Mouse (Mus musculus) limb, embryonic 14.5 days (tissue): ENCODE results near the gene Ago1. TPM values are rescaled to one million over a fixed set of nuclear protein-coding genes. Genes with fewer than 3 reads are reported as not detected.

Experiments used
- ATAC-seq: fragments of 200-750 bp; cut with Nextera tagmentation; 2 replicates; pipeline ENCODE4 v1.8.0; 2017; ENCODE audit warnings: low read depth, moderate number of reproducible peaks, moderate TSS enrichment; ENCODE audit not compliant: low FRiP score
- DNase-seq: peaks from one replicate; pipeline ENCODE4 v3.0.0-alpha.2; 2015; ENCODE audit warnings: low spot score
- H3K27ac ChIP-seq: fragments of 300-500 bp; sonication (generic); replicated peaks from 2 replicates; pipeline ENCODE4 v1.5.1; 2014; ENCODE audit warnings: low read depth, mild to moderate bottlenecking, low read length, moderate library complexity, mixed read lengths
- H3K27me3 ChIP-seq: fragments of 300-500 bp; sonication (generic); 2 replicates; pipeline ENCODE4 v1.6.1; 2014; ENCODE audit warnings: low read length, mixed read lengths; ENCODE audit not compliant: control insufficient read depth, insufficient read depth
- H3K36me3 ChIP-seq: fragments of 300-500 bp; sonication (generic); 2 replicates; pipeline ENCODE4 v1.6.1; 2014; ENCODE audit warnings: mild to moderate bottlenecking, low read length, moderate library complexity, mixed read lengths; ENCODE audit not compliant: control insufficient read depth, insufficient read depth
- H3K4me1 ChIP-seq: fragments of 300-500 bp; sonication (generic); 2 replicates; pipeline ENCODE4 v1.6.1; 2014; ENCODE audit warnings: antibody characterized with exemption, low read length, mixed read lengths; ENCODE audit not compliant: control insufficient read depth, insufficient read depth
- H3K4me2 ChIP-seq: fragments of 300-500 bp; sonication (generic); replicated peaks from 2 replicates; pipeline ENCODE4 v1.6.1; 2014; ENCODE audit warnings: low read depth, mild to moderate bottlenecking, low read length, moderate library complexity; ENCODE audit not compliant: severe bottlenecking
- H3K4me3 ChIP-seq: fragments of 300-500 bp; sonication (generic); replicated peaks from 2 replicates; pipeline ENCODE4 v1.5.1; 2014; ENCODE audit warnings: low read length
- H3K9ac ChIP-seq: fragments of 300-500 bp; sonication (generic); 2 replicates; pipeline ENCODE4 v1.6.1; 2014; ENCODE audit warnings: mild to moderate bottlenecking, low read depth, low read length, moderate library complexity; ENCODE audit not compliant: severe bottlenecking
- H3K9me3 ChIP-seq: fragments of 300-500 bp; sonication (generic); 2 replicates; pipeline ENCODE4 v1.6.1; 2016; ENCODE audit warnings: low read length; ENCODE audit not compliant: control insufficient read depth
- POLR2A ChIP-seq: fragments of 200-500 bp; IDR thresholded peaks from 2 replicates; pipeline ENCODE4 v1.8.0; 2012; ENCODE audit warnings: inconsistent platforms, mild to moderate bottlenecking, moderate library complexity, borderline replicate concordance; ENCODE audit not compliant: insufficient read depth, insufficient read length; ENCODE audit errors: extremely low read depth
- WGBS: fragments of 180-500 bp; shearing (Covaris S2); extraction: QIAGEN DNeasy Blood & Tissue Kit; methylation state at CpG from one replicate; pipeline ENCODE4 v1.1.7; 2014; 5-methylcytosine and 5-hydroxymethylcytosine counted together
- polyA plus RNA-seq, 2 experiments: library from polyadenylated mRNA; depleted of rRNA in 1 of 2; stranded (reverse) in 1 of 2; unstranded in 1 of 2; fragments of >200 nt; fragmentation: Nextera tagmentation in 1 of 2; extraction: Ambion mirVana in 1 of 2; gene quantifications; 2 replicates each; pipeline versions ENCODE4 v1.2.1 to v1.2.3; 2012 to 2014

The Ago1 gene
- polyA plus RNA-seq, 2 experiments: 7.2 to 22.6 TPM

- DNase-seq: no peak
- Histone ChIP-seq H3K4me2 (no peak overlapping the region), H3K27ac (no peak overlapping the region), H3K27me3 (no peaks in the 10 kb centered on the region), H3K36me3 (peaks cover 64% of the 10 kb centered on the region), H3K9ac (no peak overlapping the region), H3K4me1 (no peaks in the 10 kb centered on the region), H3K9me3 (no peaks in the 10 kb centered on the region), H3K4me3 (no peak overlapping the region)
- ATAC-seq: no peak
- no peak for TF ChIP-seq POLR2A
- 85% methylated on average over 7 of the region's 7 CpGs for WGBS
Observed at GRCm38 (mm10) chr4:126447126-126447525, 21.3 kb downstream of the Ago1 start.

- DNase-seq (no peak), ATAC-seq (no peak)
- Histone ChIP-seq H3K36me3 (peaks cover 65% of the 10 kb centered on the region), H3K9ac (no peak overlapping the region), H3K9me3 (no peaks in the 10 kb centered on the region), H3K4me1 (no peaks in the 10 kb centered on the region), H3K27ac (no peak overlapping the region), H3K4me3 (no peak overlapping the region), H3K27me3 (no peaks in the 10 kb centered on the region), H3K4me2 (no peak overlapping the region)
- 94% methylated on average over 3 of the region's 3 CpGs for WGBS
- no peak for TF ChIP-seq POLR2A
Observed at GRCm38 (mm10) chr4:126444528-126444927, 23.9 kb downstream of the Ago1 start.

- no peaks in the 10 kb centered on the region for H3K9me3 ChIP-seq
- DNase-seq: no peak
- no peaks in the 10 kb centered on the region for H3K27me3 ChIP-seq
- no peak overlapping the region for H3K4me2 ChIP-seq
- TF ChIP-seq POLR2A: no peak
- WGBS: 82% methylated on average over 5 of the region's 5 CpGs
- no peaks in the 10 kb centered on the region for H3K4me1 ChIP-seq
- H3K9ac ChIP-seq: no peak overlapping the region
- no peak overlapping the region for H3K4me3 ChIP-seq
- no peak overlapping the region for H3K27ac ChIP-seq
- no peak for ATAC-seq
- peaks cover 70% of the 10 kb centered on the region for H3K36me3 ChIP-seq
Observed at GRCm38 (mm10) chr4:126438261-126438660, 30.1 kb downstream of the Ago1 start.

- no peak overlapping the region for H3K9ac ChIP-seq
- H3K9me3 ChIP-seq: no peaks in the 10 kb centered on the region
- no peaks in the 10 kb centered on the region for H3K27me3 ChIP-seq
- H3K27ac ChIP-seq: no peak overlapping the region
- no peak overlapping the region for H3K4me2 ChIP-seq
- no peak for TF ChIP-seq POLR2A
- no peak overlapping the region for H3K4me3 ChIP-seq
- no peak for ATAC-seq
- WGBS: 68% methylated on average over 2 of the region's 2 CpGs
- peaks cover 51% of the 10 kb centered on the region for H3K36me3 ChIP-seq
- no peak for DNase-seq
- H3K4me1 ChIP-seq: no peaks in the 10 kb centered on the region
Observed at GRCm38 (mm10) chr4:126436268-126436667, 32.1 kb downstream of the Ago1 start.

GRCm38 (mm10) chr4:126434094-126434493, 34.3 kb downstream of the Ago1 start:
- DNase-seq: no peak
- WGBS: 89% methylated on average over 2 of the region's 2 CpGs
- Histone ChIP-seq H3K27me3 (no peaks in the 10 kb centered on the region), H3K36me3 (peaks cover 35% of the 10 kb centered on the region), H3K4me2 (no peak overlapping the region), H3K9ac (no peak overlapping the region), H3K27ac (no peak overlapping the region), H3K9me3 (no peaks in the 10 kb centered on the region), H3K4me1 (no peaks in the 10 kb centered on the region), H3K4me3 (no peak overlapping the region)
- no peak for TF ChIP-seq POLR2A
- ATAC-seq: no peak

- H3K27ac ChIP-seq: no peak overlapping the region
- TF ChIP-seq POLR2A: no peak
- H3K4me3 ChIP-seq: no peak overlapping the region
- H3K36me3 ChIP-seq: peaks cover 26% of the 10 kb centered on the region; the same call in 1 of the 2 replicates
- H3K27me3 ChIP-seq: no peaks in the 10 kb centered on the region
- H3K4me1 ChIP-seq: 0 out of 2 replicates have a peak, but pooled peaks cover 5% of the 10 kb centered on the region
- 88% methylated on average over 4 of the region's 4 CpGs for WGBS
- ATAC-seq: no peak
- H3K4me2 ChIP-seq: no peak overlapping the region
- no peaks in the 10 kb centered on the region for H3K9me3 ChIP-seq
- no peak overlapping the region for H3K9ac ChIP-seq
- DNase-seq: no peak
Observed at GRCm38 (mm10) chr4:126433175-126433574, 35.2 kb downstream of the Ago1 start.
